Mouse (Mus musculus) liver, adult 2 months (tissue): Measurements from ENCODE around the gene Plcb1.

ENCODE experiments used
- CTCF ChIP-seq: fragments of 200-500 bp; IDR thresholded peaks from 2 replicates; pipeline ENCODE4 v1.5.1; 2011; ENCODE audit warnings: low read depth, low read length, control low read depth
- POLR2A ChIP-seq: fragments of 200-500 bp; IDR thresholded peaks from 2 replicates; pipeline ENCODE4 v1.6.1; 2011; ENCODE audit warnings: low read length, control low read depth; ENCODE audit not compliant: insufficient read depth; ENCODE audit errors: extremely low read depth

DNA sequence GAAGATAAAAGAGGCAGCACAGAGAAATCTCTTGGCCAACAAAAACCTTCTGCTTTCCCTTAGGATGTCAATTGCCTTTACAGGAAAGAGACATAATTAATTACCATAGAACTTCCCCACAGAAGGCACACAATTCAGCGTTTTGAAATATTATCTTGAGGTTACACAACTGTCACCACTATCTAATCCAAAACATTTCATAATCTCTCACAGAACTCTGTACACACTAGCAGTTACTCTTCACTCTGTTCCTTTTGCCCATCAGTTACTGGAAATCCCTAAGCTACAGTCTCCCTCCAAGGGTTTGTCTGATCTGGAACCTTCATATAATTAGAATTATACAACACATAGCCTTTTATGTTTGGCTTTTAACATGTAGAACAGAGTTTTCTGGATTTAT, 29.8 kb upstream of the Plcb1 start:
- TF ChIP-seq CTCF: no peak
- TF ChIP-seq POLR2A: no peak
